Mouse (Mus musculus) testis, postnatal 14 days (tissue): Measurements from ENCODE around the gene Creb3l1.

Experiments used
- DNase-seq: peaks from one replicate; pipeline ENCODE4 v3.0.0; 2021; ENCODE audit warnings: low spot score

The Creb3l1 gene

DNA sequence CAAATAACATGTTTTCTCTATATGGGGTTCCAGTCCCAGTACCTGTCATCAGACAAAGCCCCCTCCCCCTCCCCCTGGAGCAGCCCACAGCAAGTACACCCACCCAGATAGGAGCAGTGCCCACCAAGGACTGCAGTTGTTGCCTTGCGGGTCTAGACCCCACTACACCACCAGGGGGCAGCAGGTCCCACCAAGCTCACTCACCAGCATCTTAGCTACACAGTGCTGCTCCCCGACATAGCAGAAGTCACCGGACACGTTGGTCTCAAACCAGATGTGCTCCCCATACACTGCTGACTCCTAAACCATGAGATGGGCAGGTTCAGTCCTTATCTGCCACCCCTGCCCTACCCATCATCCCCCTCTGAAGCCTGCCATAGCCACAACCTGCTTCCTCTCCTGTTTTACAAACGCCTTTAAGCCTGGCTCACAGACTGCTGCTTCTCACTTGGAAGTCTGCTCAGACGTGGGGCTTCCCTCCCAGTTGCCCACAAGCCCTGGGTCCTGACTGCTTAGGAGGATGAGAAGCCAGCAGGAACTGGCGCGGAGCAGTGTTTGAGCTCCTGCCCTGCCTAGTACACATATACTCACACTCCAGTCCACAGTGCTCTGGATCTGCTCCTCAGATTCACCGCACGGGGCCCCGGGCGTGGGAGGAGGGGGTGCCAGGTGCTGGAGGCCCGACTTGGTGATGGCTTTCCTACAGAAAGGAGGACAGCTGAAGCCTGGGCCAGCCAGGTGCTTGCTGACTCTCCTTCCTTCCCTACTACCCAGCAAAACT, 79.9 kb downstream of the Creb3l1 start:
- no peak for DNase-seq

DNA sequence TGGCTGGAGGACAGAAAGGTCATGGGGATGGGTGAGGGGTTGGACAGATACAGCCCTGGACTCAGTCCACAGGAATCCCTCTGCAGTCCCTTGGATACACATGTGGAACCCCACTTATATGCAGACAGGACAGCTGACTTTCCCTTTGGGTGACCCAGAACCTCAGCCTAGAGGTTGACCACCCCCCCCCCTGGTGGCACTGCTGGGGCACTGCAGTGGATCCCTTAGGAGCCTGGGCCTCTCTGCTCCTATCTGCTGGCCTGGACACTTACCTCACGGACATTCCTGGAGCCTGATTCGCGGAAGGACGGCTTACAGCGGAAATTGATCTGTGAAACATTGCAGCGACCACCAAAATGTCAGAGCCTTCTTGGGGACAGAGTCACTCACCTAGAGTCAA, 81.9 kb downstream of the Creb3l1 start:
- DNase-seq: no peak

GRCm38 (mm10) chr2:91939303-91939935, 84.9 kb downstream of the Creb3l1 start:
- no peak for DNase-seq

DNA sequence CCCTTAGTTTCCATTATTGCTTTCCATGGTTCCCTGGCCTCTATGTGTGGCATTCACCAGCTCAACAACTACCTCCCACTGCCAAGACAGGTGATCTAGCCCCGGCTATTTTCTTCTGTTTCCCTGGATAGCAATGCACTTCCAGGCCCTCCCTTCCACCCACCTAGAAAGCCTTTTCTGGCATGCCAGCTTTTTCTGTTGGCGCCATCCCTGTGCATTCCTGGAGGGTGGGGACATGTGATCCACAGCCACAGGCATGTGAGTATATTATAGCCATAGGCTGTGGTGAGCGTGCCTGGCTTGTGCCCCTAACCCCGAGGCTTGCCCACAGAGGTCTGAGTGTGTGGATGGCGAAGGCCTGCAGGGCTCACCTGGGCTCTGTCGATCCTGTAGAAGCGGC, 88.1 kb downstream of the Creb3l1 start:
- no peak for DNase-seq

- DNase-seq: no peak
These were observed 89.3 kb downstream of the Creb3l1 start for GRCm38 (mm10) chr2:91934826-91935525.

DNA sequence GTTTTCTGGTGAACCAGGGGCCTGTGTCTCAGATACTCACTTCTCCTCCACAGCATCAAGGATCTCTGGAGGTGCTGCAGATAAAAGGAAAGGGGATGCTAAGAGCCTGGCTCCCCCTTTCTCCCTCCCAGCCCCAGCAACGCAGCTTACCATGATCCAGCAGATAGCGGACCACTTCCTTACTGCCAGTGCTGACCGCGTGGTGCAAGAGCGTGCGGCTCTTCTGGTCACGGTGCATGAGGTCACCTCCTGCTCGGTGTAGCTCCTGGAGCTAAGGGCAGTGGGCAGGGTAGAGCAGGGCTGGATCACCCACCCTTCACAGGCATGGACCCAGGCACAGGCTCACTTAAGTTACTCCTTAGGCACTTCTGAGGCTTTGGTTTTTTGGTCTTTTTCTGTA, 90.3 kb downstream of the Creb3l1 start:
- DNase-seq: no peak

GRCm38 (mm10) chr2:91933471-91933870, 90.8 kb downstream of the Creb3l1 start:
- no peak for DNase-seq

- DNase-seq: no peak
These were observed 91.5 kb downstream of the Creb3l1 start for GRCm38 (mm10) chr2:91932737-91933350.
